Mouse (Mus musculus) myocyte (in vitro differentiated cells): Measurements from ENCODE around the gene Ldhc. TPM values are rescaled to one million over a fixed set of nuclear protein-coding genes. Genes with fewer than 3 reads are reported as not detected.

Source experiments
- H3K27me3 ChIP-seq: one replicate; pipeline ENCODE4 v1.6.1; 2011; ENCODE audit not compliant: control insufficient read depth, insufficient read depth, insufficient read length
- H3K36me3 ChIP-seq: one replicate; pipeline ENCODE4 v1.6.1; 2011; ENCODE audit not compliant: control insufficient read depth, insufficient read depth
- H3K4me2 ChIP-seq: one replicate; pipeline ENCODE4 v1.6.1; 2011; ENCODE audit warnings: low read depth, control low read depth
- H3K4me3 ChIP-seq: one replicate; pipeline ENCODE4 v1.5.1; 2011; ENCODE audit warnings: mild to moderate bottlenecking, control low read depth, moderate library complexity
- H3K79me2 ChIP-seq: one replicate; pipeline ENCODE4 v1.6.1; 2011; ENCODE audit not compliant: control insufficient read depth, insufficient read depth
- H3ac ChIP-seq: one replicate; pipeline ENCODE4 v1.6.1; 2011; ENCODE audit not compliant: control insufficient read depth, insufficient read length
- CEBPB ChIP-seq: IDR thresholded peaks from 2 replicates; pipeline ENCODE4 v1.6.1; 2011; ENCODE audit warnings: mild to moderate bottlenecking, moderate library complexity; ENCODE audit not compliant: poor library complexity, insufficient read depth, severe bottlenecking
- E2F4 ChIP-seq: IDR thresholded peaks from one replicate; pipeline ENCODE4 v1.6.1; 2011; ENCODE audit warnings: mild to moderate bottlenecking, control low read depth, moderate library complexity; ENCODE audit not compliant: insufficient read depth
- MAX ChIP-seq: IDR thresholded peaks from one replicate; pipeline ENCODE4 v1.6.1; 2011; ENCODE audit warnings: low read depth, mild to moderate bottlenecking, control low read depth
- MYOD1 ChIP-seq, 3 experiments: IDR thresholded peaks; one replicate each; pipeline ENCODE4 v1.6.1; 2011; ENCODE audit warnings: control low read depth in 2 of 3, low read depth in 2 of 3, mild to moderate bottlenecking in 2 of 3, moderate library complexity in 1 of 3; ENCODE audit not compliant: insufficient read length in 2 of 3, control insufficient read depth in 1 of 3
- MYOG ChIP-seq, 3 experiments: IDR thresholded peaks; one replicate each; pipeline ENCODE4 v1.6.1; 2011; ENCODE audit warnings: control low read depth in 2 of 3, low read depth in 2 of 3, mild to moderate bottlenecking in 2 of 3; ENCODE audit not compliant: insufficient read length in 2 of 3, control insufficient read depth in 1 of 3, insufficient read depth in 1 of 3
- POLR2A ChIP-seq: IDR thresholded peaks from one replicate; pipeline ENCODE4 v1.6.1; 2011; ENCODE audit warnings: low read depth, mild to moderate bottlenecking, control low read depth, moderate library complexity; ENCODE audit not compliant: insufficient read length
- POLR2AphosphoS2 ChIP-seq: IDR thresholded peaks from one replicate; pipeline ENCODE4 v1.6.1; 2011; ENCODE audit warnings: low read depth, control low read depth; ENCODE audit not compliant: insufficient read length
- REST ChIP-seq: IDR thresholded peaks from one replicate; pipeline ENCODE4 v1.6.1; 2011; ENCODE audit warnings: mild to moderate bottlenecking, control low read depth, moderate library complexity; ENCODE audit not compliant: insufficient read depth, insufficient read length
- SRF ChIP-seq: IDR thresholded peaks from one replicate; pipeline ENCODE4 v1.6.1; 2011; ENCODE audit warnings: low read depth; ENCODE audit not compliant: control insufficient read depth, insufficient read length
- TCF12 ChIP-seq: IDR thresholded peaks from one replicate; pipeline ENCODE4 v1.6.1; 2011; ENCODE audit warnings: mild to moderate bottlenecking, control low read depth; ENCODE audit not compliant: poor library complexity, insufficient read depth, severe bottlenecking
- TCF3 ChIP-seq: IDR thresholded peaks from one replicate; pipeline ENCODE4 v1.6.1; 2011; ENCODE audit warnings: low read depth, control low read depth; ENCODE audit not compliant: insufficient read length
- USF1 ChIP-seq: IDR thresholded peaks from one replicate; pipeline ENCODE4 v1.6.1; 2011; ENCODE audit warnings: low read depth, mild to moderate bottlenecking, control low read depth, moderate library complexity
- polyA plus RNA-seq: library from polyadenylated mRNA; unstranded; fragments of >200 nt; fragmentation: generic; extraction: Trizol; gene quantifications from one replicate; pipeline ENCODE4 v1.2.1, GENCODE M21; 2012; ENCODE audit warnings: missing spikeins

The Ldhc gene
- polyA plus RNA-seq, 1 experiment: 0.08 TPM

DNA sequence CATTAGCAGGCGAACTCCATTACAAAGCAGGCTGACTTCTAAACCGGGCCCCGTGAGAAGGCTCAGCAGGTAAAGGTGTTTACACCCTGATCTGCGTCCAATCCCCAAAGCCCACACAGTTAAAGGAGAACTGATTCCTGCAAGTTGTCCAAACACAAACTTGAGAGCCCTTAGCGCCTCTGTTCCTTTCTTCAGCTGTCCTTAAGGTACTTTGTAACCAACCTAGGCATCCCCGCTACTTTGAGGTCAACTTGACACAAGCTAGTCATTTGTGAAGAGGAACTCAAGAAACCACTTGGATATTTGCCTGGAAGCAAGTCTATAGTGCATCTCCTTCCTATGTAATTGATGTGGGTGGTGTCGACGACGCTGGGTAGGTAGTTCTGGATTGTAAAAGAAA lies 3.6 kb upstream of the Ldhc start:
- no peak overlapping the region for H3ac ChIP-seq
- peaks cover 31% of the 10 kb centered on the region for H3K36me3 ChIP-seq
- no peaks in the 10 kb centered on the region for H3K79me2 ChIP-seq
- H3K4me2 ChIP-seq: no peak overlapping the region
- H3K4me3 ChIP-seq: no peak overlapping the region
- no peaks in the 10 kb centered on the region for H3K27me3 ChIP-seq
- TF ChIP-seq CEBPB (no peak), USF1 (no peak), MYOG (IDR thresholded peaks at IDR 0.05; ENCODE audit: control insufficient read depth in 1 of 3, insufficient read depth in 1 of 3, insufficient read length in 2 of 3, low read depth in 2 of 3) (no peak), TCF3 (no peak), E2F4 (no peak), TCF12 (no peak), SRF (no peak), REST (no peak), MAX (no peak), POLR2A (no peak), POLR2AphosphoS2 (no peak), MYOD1 (IDR thresholded peaks at IDR 0.05; ENCODE audit: control insufficient read depth in 1 of 3, insufficient read length in 2 of 3, low read depth in 2 of 3) (no peak)

DNA sequence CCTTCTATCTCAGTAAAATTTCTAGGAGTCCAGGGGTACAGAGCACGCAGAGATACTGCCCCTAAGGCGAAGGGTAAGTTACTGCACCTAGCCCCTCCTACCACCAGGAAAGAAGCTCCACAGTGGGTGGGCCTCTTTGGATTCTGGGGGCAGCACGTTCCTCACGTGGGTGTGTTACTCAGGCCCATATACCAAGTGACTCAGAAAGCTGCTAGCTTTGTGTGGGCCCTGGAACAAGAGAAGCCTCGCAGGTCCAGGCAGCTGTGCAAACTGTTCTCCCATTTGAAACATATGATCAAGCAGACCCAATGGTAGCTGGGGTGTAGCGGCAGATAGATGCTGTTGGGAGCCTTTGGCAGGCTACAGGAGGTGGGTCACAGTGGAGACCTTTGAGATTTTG lies 2.0 kb upstream of the Ldhc start:
- no peaks in the 10 kb centered on the region for H3K79me2 ChIP-seq
- H3K4me3 ChIP-seq: no peak overlapping the region
- no peak overlapping the region for H3ac ChIP-seq
- no peaks in the 10 kb centered on the region for H3K27me3 ChIP-seq
- H3K36me3 ChIP-seq: peaks cover 15% of the 10 kb centered on the region
- TF ChIP-seq TCF12 (no peak), SRF (no peak), MAX (no peak), MYOG (IDR thresholded peaks at IDR 0.05; ENCODE audit: control insufficient read depth in 1 of 3, insufficient read depth in 1 of 3, insufficient read length in 2 of 3, low read depth in 2 of 3) (no peak), MYOD1 (IDR thresholded peaks at IDR 0.05; ENCODE audit: control insufficient read depth in 1 of 3, insufficient read length in 2 of 3, low read depth in 2 of 3) (no peak), USF1 (no peak), TCF3 (no peak), E2F4 (no peak), CEBPB (no peak), POLR2A (no peak), POLR2AphosphoS2 (no peak), REST (no peak)
- no peak overlapping the region for H3K4me2 ChIP-seq

DNA sequence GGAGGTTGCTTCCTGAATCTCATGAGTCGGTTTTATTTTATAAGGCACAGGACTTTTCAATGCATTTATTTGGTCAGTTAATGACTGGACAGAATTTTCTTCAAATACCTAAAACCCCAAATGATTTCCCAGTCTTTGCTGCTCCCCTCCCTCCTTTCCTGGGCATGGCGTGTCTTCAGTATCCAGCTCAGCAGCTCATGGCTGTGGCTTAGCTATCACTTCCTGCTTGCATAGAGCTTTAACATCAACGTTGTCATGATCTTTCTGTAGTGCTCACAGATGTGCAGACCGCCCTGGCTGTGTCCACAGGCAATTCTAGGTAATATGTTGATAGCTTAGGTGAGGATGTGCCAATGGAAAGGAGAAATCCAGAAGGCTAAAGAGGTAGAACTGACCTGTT lies 11.0 kb downstream of the Ldhc start:
- Histone ChIP-seq H3K36me3 (no peaks in the 10 kb centered on the region), H3ac (no peak overlapping the region), H3K4me2 (no peak overlapping the region), H3K27me3 (no peaks in the 10 kb centered on the region), H3K79me2 (no peaks in the 10 kb centered on the region), H3K4me3 (no peak overlapping the region)
- TF ChIP-seq TCF12 (no peak), MYOD1 (IDR thresholded peaks at IDR 0.05; ENCODE audit: control insufficient read depth in 1 of 3, insufficient read length in 2 of 3, low read depth in 2 of 3) (no peak), POLR2A (no peak), POLR2AphosphoS2 (no peak), MAX (no peak), MYOG (IDR thresholded peaks at IDR 0.05; ENCODE audit: control insufficient read depth in 1 of 3, insufficient read depth in 1 of 3, insufficient read length in 2 of 3, low read depth in 2 of 3) (no peak), E2F4 (no peak), TCF3 (no peak), REST (no peak), CEBPB (no peak), SRF (no peak), USF1 (no peak)

DNA sequence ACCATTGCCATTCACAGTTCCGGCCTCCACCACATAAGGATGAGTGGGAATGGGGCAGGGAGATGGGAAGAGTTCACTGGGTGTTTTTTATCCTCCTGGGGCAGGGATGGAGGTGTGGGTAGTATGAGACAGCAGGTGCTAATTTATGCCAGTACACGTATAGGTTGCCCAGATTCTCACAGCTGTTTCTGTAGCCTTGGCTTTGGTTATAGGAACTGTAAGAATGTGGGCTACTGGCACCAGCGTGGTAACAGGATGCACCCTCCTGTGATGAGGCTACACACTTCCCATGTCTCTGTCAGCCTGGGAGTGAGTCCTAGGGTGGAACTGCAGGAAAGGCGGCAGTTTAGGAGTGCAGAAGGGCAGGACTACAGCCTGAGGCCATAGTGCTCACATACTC lies 15.8 kb downstream of the Ldhc start:
- TF ChIP-seq TCF3 (no peak), TCF12 (no peak), SRF (no peak), POLR2A (no peak), POLR2AphosphoS2 (no peak), USF1 (no peak), MAX (no peak), MYOG (IDR thresholded peaks at IDR 0.05; ENCODE audit: control insufficient read depth in 1 of 3, insufficient read depth in 1 of 3, insufficient read length in 2 of 3, low read depth in 2 of 3) (no peak), REST (no peak), MYOD1 (IDR thresholded peaks at IDR 0.05; ENCODE audit: control insufficient read depth in 1 of 3, insufficient read length in 2 of 3, low read depth in 2 of 3) (no peak), CEBPB (no peak), E2F4 (no peak)
- Histone ChIP-seq H3K4me2 (no peak overlapping the region), H3K79me2 (no peaks in the 10 kb centered on the region), H3K27me3 (no peaks in the 10 kb centered on the region), H3K36me3 (no peaks in the 10 kb centered on the region), H3K4me3 (no peak overlapping the region), H3ac (no peak overlapping the region)

DNA sequence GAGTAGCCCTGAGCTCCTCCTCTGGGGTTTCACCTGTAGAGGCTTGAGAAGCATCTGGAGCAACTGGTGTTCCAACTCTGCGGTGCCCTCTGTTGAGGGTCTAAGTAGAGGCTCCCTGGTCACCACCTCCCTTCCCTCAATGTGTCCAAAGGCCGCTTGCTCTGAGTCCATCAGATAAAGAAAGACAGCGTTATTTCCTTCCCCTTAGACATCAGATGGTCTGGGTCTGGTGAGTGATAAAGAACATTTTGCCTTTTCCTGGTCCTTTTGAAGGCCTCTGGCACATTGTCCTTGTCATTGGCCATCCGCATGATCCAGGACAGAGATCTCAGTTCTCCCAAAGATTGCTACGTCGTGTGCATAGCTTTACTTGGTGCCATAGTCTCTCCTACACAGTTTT lies 16.3 kb downstream of the Ldhc start:
- Histone ChIP-seq H3K4me2 (no peak overlapping the region), H3ac (no peak overlapping the region), H3K79me2 (no peaks in the 10 kb centered on the region), H3K36me3 (no peaks in the 10 kb centered on the region), H3K27me3 (no peaks in the 10 kb centered on the region), H3K4me3 (no peak overlapping the region)
- TF ChIP-seq POLR2AphosphoS2: no peak
- TF ChIP-seq CEBPB: no peak
- TF ChIP-seq E2F4: no peak
- no peak for TF ChIP-seq SRF
- no peak for TF ChIP-seq MAX
- no peak for TF ChIP-seq TCF3
- TF ChIP-seq REST: no peak
- no peak for TF ChIP-seq MYOD1 (IDR thresholded peaks at IDR 0.05; ENCODE audit: control insufficient read depth in 1 of 3, insufficient read length in 2 of 3, low read depth in 2 of 3)
- TF ChIP-seq POLR2A: no peak
- no peak for TF ChIP-seq TCF12
- TF ChIP-seq USF1: no peak
- TF ChIP-seq MYOG (IDR thresholded peaks at IDR 0.05; ENCODE audit: control insufficient read depth in 1 of 3, insufficient read depth in 1 of 3, insufficient read length in 2 of 3, low read depth in 2 of 3): no peak
